Mouse (Mus musculus) c-Kit-positive CD71-negative TER-119-negative erythroid progenitor cells, embryonic 14.5 days (primary cell): Measurements from ENCODE around the gene Whrn.

Experiments
- DNase-seq: peaks from one replicate; pipeline ENCODE4 v3.0.0-alpha.2; 2013; ENCODE audit warnings: low read depth

Gene Whrn

DNA sequence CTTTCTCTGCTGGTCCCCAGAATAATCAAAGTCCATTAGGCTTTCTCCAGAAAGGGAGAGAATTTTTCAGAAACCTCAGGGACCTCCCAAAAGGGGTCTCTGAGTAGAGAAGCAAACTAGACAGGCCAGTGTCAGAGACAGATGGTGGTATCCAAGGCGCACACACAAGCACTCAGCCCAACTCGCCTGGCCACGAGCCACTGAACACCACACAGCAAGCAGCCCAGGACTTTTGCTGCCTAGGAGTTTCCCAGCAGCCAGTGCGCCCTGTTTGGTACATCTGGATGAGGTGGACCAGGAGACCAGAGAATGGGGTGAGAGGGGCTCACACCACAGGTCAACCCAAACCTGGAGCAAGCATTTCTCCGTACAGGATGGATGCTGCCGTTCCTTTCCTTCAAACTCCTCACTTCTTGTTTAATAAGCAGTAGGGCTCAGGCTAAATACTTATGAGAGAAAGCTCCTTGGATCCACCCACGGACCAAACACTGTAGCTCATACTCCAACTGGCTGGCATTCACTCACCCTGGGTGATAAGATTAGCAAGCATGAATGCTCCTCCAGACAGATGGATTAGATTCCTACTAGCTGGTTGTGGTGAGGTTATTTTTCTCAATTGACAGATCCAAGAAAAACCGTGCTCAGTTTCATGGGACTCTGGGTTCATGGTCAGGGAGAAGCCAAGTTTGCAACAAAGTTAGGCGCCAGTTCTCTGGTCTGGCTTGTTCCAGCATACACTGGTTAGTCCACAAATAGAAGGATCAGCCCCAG, 2.3 kb downstream of the Whrn start:
- no peak for DNase-seq

DNA sequence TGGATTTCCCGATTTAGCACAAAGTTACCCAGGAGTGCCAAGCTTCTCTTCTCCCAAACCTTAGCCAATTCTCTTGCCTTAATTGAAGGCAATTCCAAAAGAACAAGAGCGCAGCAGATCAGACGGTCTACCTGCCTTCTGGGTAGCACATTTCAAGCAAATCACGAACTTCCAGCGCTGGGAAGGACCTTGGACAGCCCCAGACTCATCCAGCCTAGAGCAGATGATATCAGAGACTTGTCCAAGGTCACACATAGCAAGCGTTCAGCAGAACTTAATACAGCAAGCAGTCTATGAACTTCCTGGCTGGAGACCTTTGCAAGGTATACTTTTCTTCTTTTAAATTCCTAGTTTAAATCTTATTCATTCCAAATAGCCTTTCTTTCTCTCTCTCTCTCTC, 4.3 kb downstream of the Whrn start:
- DNase-seq, result no peak

DNA sequence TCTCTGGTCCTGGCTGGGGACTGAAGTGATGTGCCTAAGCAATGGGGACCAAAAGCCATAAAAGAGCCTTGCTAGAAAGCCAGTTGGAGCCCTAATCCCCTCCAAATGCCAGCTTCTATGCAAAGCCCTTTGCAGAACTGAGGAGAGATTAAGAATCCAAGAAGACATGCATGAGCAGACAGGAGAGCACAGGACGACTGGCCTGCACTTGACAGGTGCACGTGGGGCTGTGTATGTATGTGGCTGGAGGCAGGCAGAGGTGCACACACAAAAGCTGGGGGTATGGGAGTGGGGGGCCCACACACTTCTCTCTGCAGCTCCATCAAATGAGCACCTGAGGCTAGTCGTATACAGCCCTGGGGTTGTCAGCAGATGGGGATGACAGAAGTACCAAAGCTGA, 5.6 kb downstream of the Whrn start:
- no peak for DNase-seq

DNA sequence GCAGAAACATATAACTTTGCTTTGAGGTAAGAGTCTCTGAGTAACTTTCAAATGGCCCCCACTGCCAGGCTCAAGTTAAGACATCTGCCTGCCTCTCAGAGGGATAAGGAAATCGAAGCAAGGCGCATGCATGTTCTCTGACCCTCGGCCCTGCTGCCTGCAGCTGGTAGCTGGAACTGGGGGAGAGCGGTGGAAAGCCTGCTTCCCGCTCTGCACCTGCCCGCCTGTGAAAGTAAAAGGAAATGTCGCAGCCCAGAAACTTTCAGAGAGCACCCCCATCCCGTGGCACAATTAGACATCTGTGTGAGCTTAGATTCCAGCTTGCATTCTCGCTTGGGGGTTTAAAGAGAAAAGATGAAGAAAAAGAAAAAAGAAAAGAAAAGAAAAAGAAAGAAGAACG, 6.1 kb downstream of the Whrn start:
- DNase-seq, result no peak

DNA sequence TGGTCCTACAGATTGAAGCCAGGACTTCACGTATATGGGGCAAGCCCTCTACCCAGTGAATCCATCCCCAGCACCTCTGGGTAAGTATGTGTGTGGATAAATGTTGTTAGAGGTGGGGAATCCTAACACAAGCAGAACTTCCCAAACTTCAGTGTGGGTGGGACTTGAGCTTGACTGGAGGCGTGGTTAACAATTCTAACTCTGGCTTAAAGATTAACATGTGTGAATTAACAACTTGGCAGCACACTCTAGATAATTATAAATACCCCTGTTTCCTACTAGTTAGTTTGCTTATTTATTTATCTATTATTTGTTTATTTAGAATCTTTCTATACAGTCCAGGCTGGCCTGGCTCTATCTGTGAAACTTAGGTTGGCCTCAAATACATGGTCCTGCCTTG, 7.9 kb downstream of the Whrn start:
- DNase-seq, result no peak

DNA sequence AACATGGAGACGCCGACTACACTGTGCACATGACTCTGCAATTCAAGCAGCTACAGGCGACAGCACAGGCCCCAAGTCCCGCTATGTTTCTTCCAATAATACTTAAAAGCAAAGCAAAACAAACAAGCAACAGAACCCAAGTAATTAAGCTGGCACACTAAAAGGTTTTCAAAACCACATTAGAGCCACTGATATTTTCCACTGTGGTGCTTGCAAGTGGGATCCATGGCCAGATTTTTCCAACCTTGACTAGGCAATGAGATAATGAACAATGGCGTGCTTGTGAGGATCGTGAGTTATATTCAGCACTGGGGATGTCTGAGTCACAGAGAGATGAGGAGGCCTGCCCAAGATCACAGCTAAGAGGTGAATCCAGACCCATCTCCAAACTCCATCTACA, 8.5 kb downstream of the Whrn start:
- DNase-seq, result no peak

DNA sequence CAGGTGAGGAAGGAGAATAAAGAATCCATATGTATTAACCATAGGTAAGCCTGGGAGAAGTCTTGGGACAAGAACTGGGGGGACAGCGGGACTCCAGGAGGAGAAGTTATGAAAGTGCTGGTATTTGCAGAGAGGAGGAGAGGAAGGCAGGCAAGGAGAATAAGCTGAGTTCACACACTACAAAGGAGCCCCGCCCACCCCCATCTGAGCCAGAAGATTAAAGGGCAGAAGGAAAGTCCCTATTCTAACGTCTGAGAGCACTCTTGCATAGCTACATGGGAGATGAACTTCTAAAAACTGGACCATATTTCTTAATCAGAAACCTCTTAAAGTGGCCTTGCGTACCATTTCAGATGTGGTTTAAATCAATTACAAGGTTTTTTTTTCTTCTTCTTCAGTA, 9.3 kb downstream of the Whrn start:
- no peak for DNase-seq

DNA sequence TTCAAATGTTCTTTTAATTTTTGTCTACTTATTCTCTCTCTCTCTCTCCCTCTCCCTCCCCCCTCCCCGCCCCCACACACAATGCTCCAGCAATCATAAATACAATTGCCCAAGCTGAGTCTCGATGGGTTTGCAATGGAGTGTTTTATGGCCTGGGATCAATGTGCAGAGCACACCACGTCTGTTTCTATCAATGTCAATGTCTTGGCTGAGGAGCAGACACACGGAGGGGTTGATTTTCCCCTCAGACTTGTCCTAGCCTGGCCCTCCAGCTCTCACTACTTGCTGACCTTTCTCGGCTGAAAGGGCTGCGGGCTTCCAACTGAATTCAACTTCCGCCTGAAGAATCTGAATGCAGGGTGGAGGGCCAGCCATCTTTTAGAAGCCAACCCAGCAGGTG, 12.1 kb downstream of the Whrn start:
- DNase-seq, result no peak

DNA sequence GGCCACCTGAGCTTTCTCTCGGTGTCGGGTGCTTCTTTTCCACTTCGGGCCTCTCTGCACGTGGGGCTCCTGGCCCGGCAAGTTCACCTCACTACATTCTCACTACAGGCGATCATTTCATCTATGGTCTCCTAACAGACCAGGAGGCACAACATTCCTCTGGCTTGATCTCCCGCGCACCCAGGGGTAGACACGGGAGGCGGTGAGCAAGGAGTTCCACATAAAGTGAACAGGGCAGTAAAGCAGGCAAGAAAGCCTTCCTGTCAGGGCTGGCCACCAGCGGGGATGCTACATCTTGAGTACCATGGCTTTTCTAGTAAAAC, 15.0 kb downstream of the Whrn start:
- DNase-seq, result no peak

DNA sequence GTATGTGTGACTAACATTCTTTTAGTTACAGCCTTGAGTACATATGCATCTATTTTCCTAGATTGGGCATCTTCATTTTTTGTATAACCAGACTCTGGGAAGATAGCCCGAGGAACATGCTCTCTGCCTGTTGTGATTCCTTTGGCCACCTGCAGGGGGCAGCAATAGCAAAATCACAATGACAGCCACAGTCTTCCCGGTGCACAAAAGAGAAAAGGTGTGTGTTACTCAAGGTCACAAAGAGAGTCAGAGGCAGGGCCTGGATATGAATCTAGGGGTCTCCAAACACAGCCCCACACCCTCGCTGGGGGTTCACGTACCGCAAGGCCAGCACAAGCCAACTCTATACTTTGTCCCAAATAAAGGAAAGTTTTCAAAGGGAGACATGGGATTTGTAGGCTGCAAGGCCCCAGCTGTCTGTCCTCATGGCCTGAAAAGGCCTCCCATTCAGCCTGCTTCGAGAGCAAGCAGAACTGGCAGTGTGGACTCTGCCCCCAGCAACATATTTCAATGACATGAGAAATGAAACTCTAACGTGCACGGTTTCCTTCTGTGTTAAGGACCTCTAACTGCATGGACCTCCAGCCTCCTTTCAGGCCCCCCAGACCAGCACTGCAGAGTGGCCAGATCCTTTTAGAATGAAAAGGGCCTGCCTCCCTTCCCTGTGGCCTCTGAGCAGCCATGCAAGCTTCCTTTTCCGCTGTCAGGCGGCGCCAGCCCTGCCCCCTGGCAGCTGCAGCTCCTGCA, 15.5 kb downstream of the Whrn start:
- no peak for DNase-seq

DNA sequence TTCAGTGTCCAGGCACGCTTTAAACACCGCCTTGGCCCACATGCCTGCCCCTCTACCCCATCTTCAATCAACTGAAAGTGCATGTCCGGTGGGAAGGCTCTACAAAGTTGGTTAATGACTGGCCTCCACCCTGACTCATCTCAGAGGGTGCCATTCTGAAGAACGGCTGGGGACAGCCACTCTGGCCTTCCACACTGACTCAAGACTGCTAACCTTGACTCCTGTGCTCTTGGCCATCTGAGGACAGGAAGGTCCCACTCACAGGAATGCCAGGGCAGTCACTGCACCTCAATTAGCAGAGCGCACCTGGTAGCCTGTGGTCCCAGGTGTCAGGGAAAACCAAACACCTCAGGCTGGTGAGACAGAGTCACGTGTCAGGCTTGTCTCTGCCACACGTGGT, 17.8 kb downstream of the Whrn start:
- no peak for DNase-seq

DNA sequence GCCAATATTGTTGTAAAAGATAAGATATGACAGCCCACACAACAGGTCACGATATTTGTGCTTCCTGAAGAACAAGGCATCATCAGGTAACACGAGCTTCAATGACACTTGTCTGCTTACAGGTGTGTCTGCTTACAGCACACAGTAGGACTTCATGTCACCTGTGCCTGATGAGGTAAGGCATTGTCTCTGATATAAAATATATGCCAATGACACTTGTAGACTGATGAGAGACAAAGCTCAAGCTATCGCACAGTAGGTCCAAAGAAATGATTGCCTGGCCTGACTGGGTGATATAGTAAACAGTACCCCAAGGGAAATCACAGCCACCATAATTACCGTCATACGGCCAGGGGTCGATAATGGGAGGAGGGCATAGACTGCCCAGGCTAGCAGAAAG, 18.9 kb downstream of the Whrn start:
- no peak for DNase-seq

DNA sequence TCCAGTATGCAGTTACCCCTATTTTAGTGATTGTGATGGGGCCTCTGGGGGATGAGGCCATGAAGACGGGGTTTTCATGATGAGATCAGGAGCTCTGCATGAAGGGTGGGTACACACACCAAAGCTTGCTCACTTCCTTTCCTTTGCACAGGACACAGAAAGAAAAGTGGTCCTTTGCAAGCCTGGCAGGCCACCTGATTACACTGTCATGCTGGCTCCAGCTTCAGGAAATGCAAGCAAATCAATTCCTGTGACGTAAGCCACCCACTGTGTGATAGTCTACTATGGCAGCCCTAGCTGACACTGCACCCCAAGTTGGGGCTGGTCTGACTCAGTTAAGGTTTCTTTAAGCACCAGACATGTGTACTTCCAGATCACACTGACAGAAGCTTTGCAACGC, 20.6 kb downstream of the Whrn start:
- DNase-seq, result no peak

DNA sequence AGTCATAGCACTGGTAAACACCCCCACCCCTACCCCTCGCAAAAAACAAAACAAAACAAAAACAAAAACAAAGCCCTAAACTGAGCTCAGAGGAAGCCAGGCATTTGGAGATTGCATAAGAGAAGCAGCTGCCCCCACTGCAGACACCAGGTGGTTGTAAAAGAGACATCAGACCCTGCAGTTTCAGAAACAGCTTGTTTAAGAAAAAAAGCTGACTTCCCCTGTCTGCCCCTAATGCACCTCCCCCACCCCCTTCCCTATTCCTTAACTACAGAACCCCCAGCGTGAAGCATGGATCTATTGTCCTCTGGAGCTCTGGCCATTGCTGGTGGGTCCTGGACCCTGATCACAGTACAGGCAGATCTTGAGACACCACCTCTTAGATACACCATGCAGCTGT, 21.4 kb downstream of the Whrn start:
- no peak for DNase-seq

DNA sequence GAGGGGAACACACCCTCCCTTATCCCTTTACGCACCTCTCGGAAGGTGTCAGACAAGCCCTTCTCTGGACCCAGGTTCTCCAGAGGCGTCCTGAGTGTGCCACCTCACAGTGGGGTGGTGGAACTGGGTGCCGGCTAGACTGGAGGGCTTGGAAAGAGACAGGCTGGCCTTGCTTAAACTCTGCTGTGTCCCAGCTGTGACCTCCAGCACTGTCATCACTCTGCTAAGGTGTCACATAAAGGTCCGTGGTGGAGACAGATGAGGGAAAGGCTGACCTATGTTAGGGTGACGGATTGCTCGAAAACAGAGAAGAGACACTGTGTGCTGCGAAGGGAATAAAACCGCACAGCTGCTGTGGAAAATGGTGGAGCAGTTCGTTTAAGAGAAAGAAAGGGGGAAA, 28.5 kb downstream of the Whrn start:
- no peak for DNase-seq

DNA sequence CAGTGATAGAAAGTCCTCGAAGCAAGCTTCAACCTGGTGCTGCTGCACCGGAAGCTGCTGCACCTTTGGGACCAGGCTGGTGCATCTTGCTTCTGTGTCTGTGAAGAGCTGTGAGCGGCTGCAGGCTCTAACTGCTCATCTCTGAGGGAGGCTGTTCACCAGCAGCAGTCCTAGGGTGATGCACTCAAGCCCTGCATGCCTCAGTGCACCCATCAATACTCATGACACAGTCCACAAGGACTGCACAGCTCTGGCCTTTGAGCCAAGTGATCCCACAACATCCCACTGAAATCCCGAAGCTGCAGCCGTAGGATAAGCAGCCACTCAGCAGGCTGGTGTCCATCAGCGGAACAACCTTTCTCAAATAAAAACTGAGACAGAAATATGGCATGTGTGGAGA, 29.6 kb downstream of the Whrn start:
- DNase-seq, result no peak

DNA sequence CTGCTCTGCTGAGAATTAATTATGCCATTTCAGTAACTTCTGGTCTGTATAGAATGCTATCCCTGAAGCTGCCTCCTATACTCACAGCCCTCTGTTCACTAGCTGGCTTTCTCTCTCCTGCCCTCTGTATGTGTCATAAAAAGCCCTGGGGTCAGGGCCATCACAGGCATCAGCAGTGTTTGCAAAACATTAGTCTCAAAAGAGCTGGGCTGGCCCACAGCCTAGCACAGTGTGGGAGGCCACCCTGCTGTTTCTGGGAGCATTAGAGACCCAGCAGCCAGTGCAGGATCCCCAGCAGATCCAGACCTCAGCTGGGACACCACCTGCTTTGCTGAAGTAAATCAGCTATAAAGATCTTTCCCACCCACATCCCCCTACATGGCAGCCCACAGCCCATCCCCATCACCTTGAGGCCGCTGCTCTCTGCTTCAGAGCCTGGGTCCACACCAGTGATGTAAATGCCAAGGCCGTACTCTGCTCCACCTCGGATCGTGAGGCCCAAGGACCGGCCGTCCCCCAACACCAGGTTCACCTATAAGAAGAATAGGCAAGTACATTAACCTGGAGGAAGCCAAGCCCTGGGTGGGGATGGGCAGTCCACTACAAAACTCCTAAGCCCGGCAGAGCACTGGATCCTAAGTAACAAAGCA, 34.8 kb downstream of the Whrn start:
- no peak for DNase-seq

DNA sequence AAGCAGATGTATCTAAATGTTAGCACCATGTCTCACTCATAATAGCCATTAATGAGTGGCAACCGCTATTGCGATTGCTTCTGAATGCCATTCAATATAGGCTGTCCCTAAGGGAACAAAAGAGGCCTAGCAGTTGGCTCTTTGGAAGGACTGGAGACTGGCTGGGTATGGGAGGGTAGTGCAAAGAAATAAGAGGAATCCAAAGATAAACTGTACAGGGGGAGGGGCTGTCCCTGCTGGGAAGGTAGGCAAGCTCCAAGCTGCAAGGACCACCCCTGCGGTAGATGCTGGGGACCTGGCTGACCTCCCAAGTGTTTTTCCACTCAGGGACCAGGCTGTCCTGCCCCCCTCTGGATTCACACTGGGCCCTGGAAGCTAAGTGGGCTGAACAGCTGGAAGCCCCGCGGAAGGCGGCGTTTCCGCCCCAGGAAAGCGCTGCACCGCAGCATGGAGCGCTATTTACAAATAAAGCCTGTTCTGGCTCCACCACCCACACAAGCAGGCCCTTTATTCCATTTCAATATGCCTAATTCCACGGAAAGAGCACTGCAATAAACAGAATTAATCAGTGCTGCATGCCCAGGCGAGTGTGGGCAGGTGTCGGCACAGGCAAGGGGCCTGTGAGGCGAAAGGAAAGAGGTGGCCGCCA, 36.5 kb downstream of the Whrn start:
- no peak for DNase-seq

DNA sequence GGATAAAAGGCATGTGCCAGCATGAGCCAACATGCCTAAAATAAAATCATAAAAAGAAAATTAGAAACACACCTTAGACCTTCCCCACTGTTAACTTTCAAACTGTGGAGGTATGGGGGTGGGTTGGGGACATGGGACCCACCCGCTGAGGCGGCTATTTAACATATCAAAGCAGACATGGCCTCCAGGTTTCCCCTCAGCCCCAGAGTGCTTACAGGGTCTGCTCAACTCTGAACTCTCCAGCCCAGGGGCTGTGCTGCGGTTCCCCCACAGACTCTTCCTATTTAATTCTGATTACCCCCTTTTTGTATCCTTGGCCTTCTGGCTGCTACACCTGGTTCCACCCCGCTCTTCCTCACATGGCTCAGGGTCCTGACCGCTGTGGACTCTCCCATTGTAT, 39.2 kb downstream of the Whrn start:
- DNase-seq, result no peak

DNA sequence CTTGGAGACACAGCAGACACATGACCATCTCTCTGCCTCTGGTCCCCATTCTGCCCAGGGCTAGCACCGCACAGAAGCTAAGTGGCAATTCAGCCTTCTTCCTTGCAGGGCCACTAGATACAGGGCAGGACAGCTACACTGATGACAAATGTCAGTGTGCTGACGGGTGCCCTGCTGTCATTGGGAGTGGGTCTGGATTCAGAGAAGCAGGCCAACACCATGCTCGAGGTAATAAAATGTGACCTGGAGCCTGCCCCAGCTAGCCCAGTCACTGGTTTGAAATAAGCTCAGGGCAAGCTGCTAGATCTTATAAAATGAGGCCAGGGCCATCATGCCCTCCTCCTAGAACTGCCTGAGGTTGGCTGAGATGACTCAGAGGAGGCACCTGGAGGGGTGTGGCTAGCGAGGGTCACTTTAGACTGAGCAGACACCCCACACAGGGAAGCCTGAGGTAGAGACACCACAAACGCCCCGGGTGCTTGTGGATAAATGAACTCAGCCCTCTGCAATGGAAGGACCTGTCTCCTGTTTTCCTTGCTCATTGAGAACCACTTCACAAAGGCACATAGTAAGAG, 41.8 kb downstream of the Whrn start:
- DNase-seq, result no peak

DNA sequence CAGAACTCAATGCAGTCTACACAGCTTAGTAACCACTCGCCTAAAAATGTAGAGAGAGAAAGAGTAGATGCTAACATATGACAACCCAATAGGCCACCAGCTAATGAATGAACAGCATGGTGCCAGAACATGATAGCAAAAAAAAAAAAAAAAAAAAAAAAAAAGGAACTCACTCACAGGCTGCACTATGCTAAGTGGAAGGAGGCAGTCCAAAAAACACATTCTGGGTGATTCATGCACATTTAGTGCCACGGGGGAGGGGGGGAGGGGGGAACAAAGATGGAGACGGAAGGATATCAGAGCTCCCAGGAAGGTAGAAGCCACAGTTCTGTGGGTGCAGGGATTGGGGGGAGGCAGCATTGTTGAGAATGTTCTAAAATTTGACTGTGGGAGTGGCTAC, 43.2 kb downstream of the Whrn start:
- DNase-seq, result no peak

DNA sequence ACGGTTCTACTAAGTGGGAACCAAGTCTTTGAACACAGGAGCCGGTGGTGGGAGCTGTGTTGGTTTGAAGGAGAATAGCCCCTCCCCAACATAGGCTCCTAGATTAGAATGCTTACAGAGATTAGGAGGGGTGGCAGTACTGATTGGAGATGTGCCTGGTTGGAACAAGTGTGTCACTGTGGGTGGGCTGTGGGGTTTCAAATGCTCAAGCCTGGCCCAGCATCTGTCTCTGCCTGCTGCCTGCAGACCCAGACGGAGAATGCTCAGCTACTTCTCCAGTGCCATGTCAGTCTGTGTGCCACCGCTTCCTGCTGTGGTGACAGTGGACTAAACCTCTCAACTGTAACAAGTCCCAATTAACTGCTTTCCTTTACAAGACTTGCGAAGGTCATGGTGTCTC, 45.2 kb downstream of the Whrn start:
- DNase-seq, result no peak
